Mouse (Mus musculus) hindbrain, embryonic 12.5 days (tissue): ENCODE results near the gene Acvrl1. TPM values are rescaled to one million over a fixed set of nuclear protein-coding genes. Genes with fewer than 3 reads are reported as not detected.

Source experiments
- ATAC-seq: fragments of 200-750 bp; cut with Nextera tagmentation; 2 replicates; pipeline ENCODE4 v1.8.0; 2017; ENCODE audit warnings: moderate TSS enrichment; ENCODE audit not compliant: low FRiP score
- H3K27ac ChIP-seq: fragments of 300-500 bp; sonication (generic); 2 replicates; pipeline ENCODE4 v1.5.1; 2016; ENCODE audit warnings: mild to moderate bottlenecking
- H3K27me3 ChIP-seq: fragments of 300-500 bp; sonication (generic); 2 replicates; pipeline ENCODE4 v1.6.1; 2016; ENCODE audit warnings: mild to moderate bottlenecking
- H3K36me3 ChIP-seq: fragments of 300-500 bp; sonication (generic); 2 replicates; pipeline ENCODE4 v1.6.1; 2016; ENCODE audit warnings: mild to moderate bottlenecking
- H3K4me1 ChIP-seq: fragments of 300-500 bp; sonication (generic); 2 replicates; pipeline ENCODE4 v1.6.1; 2016
- H3K4me2 ChIP-seq: fragments of 300-500 bp; sonication (generic); replicated peaks from 2 replicates; pipeline ENCODE4 v1.6.1; 2016; ENCODE audit warnings: mild to moderate bottlenecking
- H3K4me3 ChIP-seq: fragments of 300-500 bp; sonication (generic); 2 replicates; pipeline ENCODE4 v1.5.1; 2016; ENCODE audit warnings: mild to moderate bottlenecking
- H3K9ac ChIP-seq: fragments of 300-500 bp; sonication (generic); 2 replicates; pipeline ENCODE4 v1.6.1; 2016; ENCODE audit warnings: mild to moderate bottlenecking, moderate library complexity
- H3K9me3 ChIP-seq: fragments of 300-500 bp; sonication (generic); replicated peaks from 2 replicates; pipeline ENCODE4 v1.6.1; 2016; ENCODE audit warnings: mild to moderate bottlenecking
- WGBS: fragments of 180-500 bp; shearing (Covaris S2); methylation state at CpG from one replicate; pipeline ENCODE4 v1.1.7; 2016; 5-methylcytosine and 5-hydroxymethylcytosine counted together
- polyA plus RNA-seq: library from polyadenylated mRNA; unstranded; fragments of >200 nt; fragmentation: Nextera tagmentation; extraction: Ambion mirVana; gene quantifications from 2 replicates; pipeline ENCODE4 v1.2.1, GENCODE M21; 2016

The Acvrl1 gene
- polyA plus RNA-seq, 1 experiment from 2014 or later: 11.6 TPM

GRCm38 (mm10) chr15:101175131-101175460 lies 46.8 kb downstream of the Acvrl1 start:
- Histone ChIP-seq H3K27me3 (peaks cover 10% of the 10 kb centered on the region; the same call in 1 of the 2 replicates), H3K4me1 (peaks cover 48% of the 10 kb centered on the region), H3K9me3 (no peaks in the 10 kb centered on the region), H3K9ac (peak overlapping the region; percentile 98), H3K36me3 (no peaks in the 10 kb centered on the region), H3K27ac (peak overlapping the region; percentile 91), H3K4me3 (peak overlapping the region; percentile 91), H3K4me2 (peak overlapping the region; percentile 93)
- peak; percentile 36; the same call in 1 of the 2 replicates for ATAC-seq
- 10% methylated on average over 5 of the region's 5 CpGs for WGBS

DNA sequence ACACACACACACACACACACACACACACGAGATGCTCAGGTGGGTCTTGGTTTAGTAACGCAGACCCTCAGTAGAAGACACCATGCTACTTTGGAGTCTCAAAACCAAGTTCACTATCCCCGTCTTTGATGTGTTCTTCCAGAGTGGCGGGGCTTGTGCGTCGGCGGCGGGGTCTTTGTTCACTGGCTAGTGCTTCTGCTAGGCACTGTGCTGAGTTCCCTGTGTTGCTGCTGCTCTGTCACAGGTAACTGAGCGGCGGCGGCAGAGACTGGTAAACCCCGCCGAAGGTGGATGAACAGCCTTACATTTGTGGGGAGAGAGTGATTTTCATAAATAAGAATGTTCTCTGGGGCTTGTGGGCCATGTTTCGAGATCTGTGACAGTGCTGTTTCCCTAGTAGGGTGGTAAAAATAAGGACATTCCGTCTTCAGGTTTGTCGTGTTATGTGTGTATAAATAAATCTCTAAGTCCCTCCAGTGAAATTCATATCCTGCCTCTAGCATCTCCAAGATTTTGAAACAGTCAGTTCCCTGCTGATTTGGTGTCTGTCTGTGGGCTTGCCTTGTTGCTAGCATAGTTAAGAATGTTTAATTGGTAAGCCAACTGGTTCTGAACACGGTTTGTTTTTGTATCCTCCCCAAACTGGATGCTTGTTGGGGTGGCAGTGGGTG lies 47.4 kb downstream of the Acvrl1 start:
- 23% methylated on average over 17 of the region's 17 CpGs for WGBS
- Histone ChIP-seq H3K27ac (peak overlapping the region; percentile 91), H3K36me3 (no peaks in the 10 kb centered on the region), H3K4me3 (peak overlapping the region; percentile 91), H3K27me3 (peaks cover 10% of the 10 kb centered on the region; the same call in 1 of the 2 replicates), H3K4me1 (peaks cover 54% of the 10 kb centered on the region), H3K9ac (peak overlapping the region; percentile 98), H3K9me3 (no peaks in the 10 kb centered on the region), H3K4me2 (peak overlapping the region; percentile 93)
- ATAC-seq: no peak

GRCm38 (mm10) chr15:101176284-101176680 lies 48.0 kb downstream of the Acvrl1 start:
- WGBS: 55% methylated on average over 3 of the region's 3 CpGs
- Histone ChIP-seq H3K36me3 (no peaks in the 10 kb centered on the region), H3K27ac (no peak overlapping the region), H3K9me3 (no peaks in the 10 kb centered on the region), H3K4me2 (peak overlapping the region; percentile 93), H3K4me1 (peaks cover 59% of the 10 kb centered on the region), H3K27me3 (peaks cover 10% of the 10 kb centered on the region; the same call in 1 of the 2 replicates), H3K9ac (peak overlapping the region; percentile 98; the same call in 1 of the 2 replicates), H3K4me3 (peak overlapping the region; percentile 91)
- no peak for ATAC-seq

- no peak overlapping the region for H3K9ac ChIP-seq
- no peaks in the 10 kb centered on the region for H3K36me3 ChIP-seq
- peaks cover 66% of the 10 kb centered on the region for H3K4me1 ChIP-seq
- 71% methylated on average over 8 of the region's 8 CpGs for WGBS
- H3K4me3 ChIP-seq: no peak overlapping the region
- H3K9me3 ChIP-seq: no peaks in the 10 kb centered on the region
- H3K27ac ChIP-seq: no peak overlapping the region
- no peak for ATAC-seq
- peaks cover 6% of the 10 kb centered on the region; the same call in 1 of the 2 replicates for H3K27me3 ChIP-seq
- peak overlapping the region; percentile 93 for H3K4me2 ChIP-seq
Measured at GRCm38 (mm10) chr15:101176795-101177691, 48.7 kb downstream of the Acvrl1 start.

GRCm38 (mm10) chr15:101180363-101181105 lies 52.2 kb downstream of the Acvrl1 start:
- no peaks in the 10 kb centered on the region for H3K9me3 ChIP-seq
- H3K36me3 ChIP-seq: 0 out of 2 replicates have a peak, but pooled peaks cover 2% of the 10 kb centered on the region
- no peak overlapping the region for H3K9ac ChIP-seq
- H3K27ac ChIP-seq: no peak overlapping the region
- H3K4me3 ChIP-seq: no peak overlapping the region
- ATAC-seq: no peak
- WGBS: 80% methylated on average over 15 of the region's 15 CpGs
- H3K4me2 ChIP-seq: no peak overlapping the region
- no peaks in the 10 kb centered on the region for H3K27me3 ChIP-seq
- H3K4me1 ChIP-seq: peaks cover 69% of the 10 kb centered on the region

DNA sequence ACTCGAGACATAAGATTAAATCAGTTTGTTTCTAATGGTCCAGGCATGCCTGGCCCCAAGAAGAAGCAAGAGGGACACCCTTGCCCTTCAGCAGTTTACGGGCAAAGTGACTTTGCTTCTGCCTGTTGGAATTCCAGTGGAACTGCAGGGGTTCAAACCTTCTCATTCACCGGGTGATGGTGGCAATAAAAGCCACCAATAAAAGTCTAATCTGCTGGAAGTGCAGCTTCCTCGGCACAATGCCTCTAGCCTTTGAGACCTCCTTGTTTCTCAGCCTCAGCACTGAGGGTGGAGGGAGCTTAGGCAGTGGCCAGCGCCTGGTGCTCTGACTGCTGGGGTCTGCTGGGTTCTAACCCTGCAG lies 52.8 kb downstream of the Acvrl1 start:
- H3K4me3 ChIP-seq: no peak overlapping the region
- no peaks in the 10 kb centered on the region for H3K9me3 ChIP-seq
- H3K9ac ChIP-seq: 0 out of 2 replicates have a peak overlapping the region, but pooled peaks have one; percentile 33
- 22% methylated on average over 5 of the region's 5 CpGs for WGBS
- H3K4me1 ChIP-seq: peaks cover 64% of the 10 kb centered on the region
- ATAC-seq: no peak
- peak overlapping the region; percentile 12 for H3K27ac ChIP-seq
- H3K4me2 ChIP-seq: 0 out of 2 replicates have a peak overlapping the region, but pooled peaks have one; percentile 1
- H3K27me3 ChIP-seq: no peaks in the 10 kb centered on the region
- H3K36me3 ChIP-seq: 0 out of 2 replicates have a peak, but pooled peaks cover 5% of the 10 kb centered on the region

DNA sequence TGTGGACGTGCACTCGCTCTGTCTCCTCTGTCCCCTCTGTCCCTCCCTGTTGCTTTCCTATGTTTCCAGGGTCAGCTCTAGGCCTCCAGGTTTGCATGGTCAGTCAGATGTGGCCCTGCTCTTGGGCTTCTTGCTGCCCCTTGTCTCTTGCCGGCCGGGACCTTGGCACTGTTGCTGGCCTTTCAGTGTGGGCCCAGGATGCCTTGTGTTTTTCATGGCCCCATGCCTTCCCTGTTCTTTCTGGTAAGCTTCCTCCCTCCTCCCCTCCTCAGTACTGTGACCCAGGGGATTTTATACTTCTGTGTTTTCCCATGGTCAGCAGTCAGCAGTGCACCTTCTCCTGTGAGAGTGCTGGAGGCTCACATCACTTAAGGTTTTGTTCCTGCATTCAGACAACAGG lies 53.2 kb downstream of the Acvrl1 start:
- no peak overlapping the region for H3K4me3 ChIP-seq
- WGBS: 19% methylated on average over 4 of the region's 4 CpGs
- 0 out of 2 replicates have a peak, but pooled peaks cover 5% of the 10 kb centered on the region for H3K36me3 ChIP-seq
- H3K27ac ChIP-seq: peak overlapping the region; percentile 12
- no peaks in the 10 kb centered on the region for H3K9me3 ChIP-seq
- ATAC-seq: no peak
- H3K4me2 ChIP-seq: 0 out of 2 replicates have a peak overlapping the region, but pooled peaks have one; percentile 1
- H3K9ac ChIP-seq: 0 out of 2 replicates have a peak overlapping the region, but pooled peaks have one; percentile 33
- peaks cover 60% of the 10 kb centered on the region for H3K4me1 ChIP-seq
- H3K27me3 ChIP-seq: no peaks in the 10 kb centered on the region

DNA sequence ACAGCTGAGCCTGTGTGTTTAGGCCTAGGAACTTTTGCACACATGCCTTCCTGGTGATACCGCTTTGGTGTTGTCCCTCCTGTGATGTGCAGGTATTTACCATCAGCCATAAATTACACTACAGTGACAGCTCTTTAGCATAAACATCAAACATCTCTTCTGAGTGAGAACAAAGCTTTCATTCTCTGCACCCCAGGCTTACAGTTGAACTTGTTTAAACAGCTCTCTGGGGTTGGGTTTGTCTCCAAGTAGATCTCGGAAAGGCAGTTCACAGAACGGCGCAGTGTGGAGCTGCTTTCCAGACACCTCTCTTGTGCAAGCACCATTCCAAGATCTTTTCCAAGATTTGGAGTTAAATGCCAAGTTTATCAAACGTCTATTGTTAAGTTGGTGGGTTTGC lies 54.4 kb downstream of the Acvrl1 start:
- no peak for ATAC-seq
- Histone ChIP-seq H3K9ac (no peak overlapping the region), H3K4me1 (peaks cover 48% of the 10 kb centered on the region), H3K36me3 (0 out of 2 replicates have a peak, but pooled peaks cover 5% of the 10 kb centered on the region), H3K4me2 (no peak overlapping the region), H3K9me3 (no peaks in the 10 kb centered on the region), H3K27me3 (no peaks in the 10 kb centered on the region), H3K4me3 (no peak overlapping the region), H3K27ac (peak overlapping the region; percentile 55; the same call in 1 of the 2 replicates)
- 48% methylated on average over 5 of the region's 5 CpGs for WGBS

DNA sequence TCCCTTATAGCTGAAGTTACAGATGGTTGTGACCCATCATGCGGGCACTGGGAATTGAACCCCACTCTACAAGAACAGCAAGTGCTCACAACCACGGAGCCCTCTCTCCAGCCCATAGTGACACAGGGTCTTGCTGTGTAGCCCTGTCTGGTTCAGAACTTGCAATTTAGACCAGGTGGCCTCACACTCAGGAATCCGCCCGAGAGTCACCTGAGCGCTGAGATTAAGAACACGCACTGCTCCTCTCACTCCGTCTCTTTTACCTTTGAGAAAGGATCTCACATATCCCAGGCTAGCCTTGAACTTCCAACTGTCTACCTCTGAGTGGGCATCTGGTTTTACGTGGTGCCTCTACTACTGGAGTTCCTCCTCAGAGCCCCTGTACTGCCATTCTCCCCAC lies 56.0 kb downstream of the Acvrl1 start:
- H3K9me3 ChIP-seq: no peaks in the 10 kb centered on the region
- ATAC-seq: no peak
- no peak overlapping the region for H3K4me2 ChIP-seq
- 0 out of 2 replicates have a peak, but pooled peaks cover 5% of the 10 kb centered on the region for H3K36me3 ChIP-seq
- no peak overlapping the region for H3K9ac ChIP-seq
- no peak overlapping the region for H3K27ac ChIP-seq
- peaks cover 35% of the 10 kb centered on the region for H3K4me1 ChIP-seq
- no peaks in the 10 kb centered on the region for H3K27me3 ChIP-seq
- H3K4me3 ChIP-seq: no peak overlapping the region
- WGBS: 97% methylated on average over 8 of the region's 8 CpGs

- no peak overlapping the region for H3K4me2 ChIP-seq
- H3K9ac ChIP-seq: no peak overlapping the region
- H3K27ac ChIP-seq: no peak overlapping the region
- 0 out of 2 replicates have a peak, but pooled peaks cover 5% of the 10 kb centered on the region for H3K36me3 ChIP-seq
- H3K4me3 ChIP-seq: no peak overlapping the region
- WGBS: 95% methylated on average over 3 of the region's 3 CpGs
- H3K4me1 ChIP-seq: peaks cover 41% of the 10 kb centered on the region
- no peak for ATAC-seq
- H3K9me3 ChIP-seq: no peaks in the 10 kb centered on the region
- no peaks in the 10 kb centered on the region for H3K27me3 ChIP-seq
Measured at GRCm38 (mm10) chr15:101185549-101185948, 57.2 kb downstream of the Acvrl1 start.

GRCm38 (mm10) chr15:101187907-101188306 lies 59.6 kb downstream of the Acvrl1 start:
- Histone ChIP-seq H3K27ac (no peak overlapping the region), H3K36me3 (0 out of 2 replicates have a peak, but pooled peaks cover 5% of the 10 kb centered on the region), H3K9ac (no peak overlapping the region), H3K4me1 (peaks cover 42% of the 10 kb centered on the region), H3K4me2 (no peak overlapping the region), H3K9me3 (no peaks in the 10 kb centered on the region), H3K4me3 (no peak overlapping the region), H3K27me3 (no peaks in the 10 kb centered on the region)
- WGBS: 92% methylated on average over 5 of the region's 5 CpGs
- ATAC-seq: no peak
